Mouse (Mus musculus) spleen, adult 2 months (tissue): ENCODE measurements around the gene Ap1b1.

ENCODE experiments used
- CTCF ChIP-seq: fragments of 200-500 bp; IDR thresholded peaks from 2 replicates; pipeline ENCODE4 v1.5.1; 2011; ENCODE audit warnings: mild to moderate bottlenecking, inconsistent platforms; ENCODE audit not compliant: insufficient read depth, insufficient read length, insufficient replicate concordance; ENCODE audit errors: extremely low read depth
- POLR2A ChIP-seq: fragments of 200-500 bp; IDR thresholded peaks from 2 replicates; pipeline ENCODE4 v1.6.1; 2011; ENCODE audit warnings: low read depth, low read length, inconsistent platforms

DNA sequence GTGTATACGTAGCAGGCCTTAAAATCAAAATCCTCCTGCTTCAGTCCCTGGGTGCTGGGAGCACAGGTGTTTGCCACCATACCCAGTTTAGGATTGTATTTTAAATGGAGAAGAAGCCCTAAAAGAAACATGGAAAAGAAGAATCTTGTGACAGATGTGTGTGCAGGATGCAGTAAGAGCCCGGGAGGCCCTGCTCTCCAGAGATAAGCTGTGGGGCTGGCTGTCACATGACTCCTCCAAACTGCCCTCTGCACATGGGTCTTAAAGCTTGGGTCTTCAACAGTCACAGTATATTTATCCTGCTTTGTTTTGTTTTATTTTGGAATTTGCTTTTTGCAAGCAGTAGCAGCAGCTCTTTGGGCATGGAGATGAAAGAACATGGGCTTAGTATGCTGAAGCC lies 19.1 kb upstream of the Ap1b1 start:
- TF ChIP-seq CTCF (no peak), POLR2A (no peak)
